Mouse (Mus musculus) heart, postnatal 0 days (tissue): ENCODE results near the gene Mob3b. TPM values are rescaled to one million over a fixed set of nuclear protein-coding genes. Genes with fewer than 3 reads are reported as not detected.
A peak's percentile ranks its signal among the peaks of the same experiment; 100 is the strongest.

ENCODE experiments used
- ATAC-seq: fragments of 200-750 bp; cut with Nextera tagmentation; 2 replicates; pipeline ENCODE4 v1.8.0; 2017; ENCODE audit warnings: low read depth, moderate number of reproducible peaks, moderate library complexity; ENCODE audit not compliant: insufficient read depth
- DNase-seq: peaks from one replicate; pipeline ENCODE4 v3.0.0-alpha.2; 2016; ENCODE audit warnings: low spot score
- H3K27ac ChIP-seq: fragments of 300-500 bp; sonication (generic); 2 replicates; pipeline ENCODE4 v1.5.1; 2014; ENCODE audit warnings: low read depth, mild to moderate bottlenecking
- H3K27me3 ChIP-seq: fragments of 300-500 bp; sonication (generic); 2 replicates; pipeline ENCODE4 v1.6.1; 2014; ENCODE audit warnings: low read length, mixed read lengths; ENCODE audit not compliant: control insufficient read depth, insufficient read depth
- H3K36me3 ChIP-seq: fragments of 300-500 bp; sonication (generic); replicated peaks from 2 replicates; pipeline ENCODE4 v1.6.1; 2014; ENCODE audit warnings: low read length, mixed read lengths; ENCODE audit not compliant: control insufficient read depth, insufficient read depth
- H3K4me1 ChIP-seq: fragments of 300-500 bp; sonication (generic); 2 replicates; pipeline ENCODE4 v1.6.1; 2014; ENCODE audit warnings: antibody characterized with exemption; ENCODE audit not compliant: control insufficient read depth, insufficient read depth
- H3K4me2 ChIP-seq: fragments of 300-500 bp; sonication (generic); 2 replicates; pipeline ENCODE4 v1.6.1; 2014; ENCODE audit warnings: low read depth, mild to moderate bottlenecking, low read length, moderate library complexity
- H3K4me3 ChIP-seq: fragments of 300-500 bp; sonication (generic); 2 replicates; pipeline ENCODE4 v1.5.1; 2014; ENCODE audit warnings: low read depth, low read length
- H3K9ac ChIP-seq: fragments of 300-500 bp; sonication (generic); replicated peaks from 2 replicates; pipeline ENCODE4 v1.6.1; 2014; ENCODE audit warnings: low read depth, low read length, mixed read lengths
- H3K9me3 ChIP-seq: fragments of 300-500 bp; sonication (generic); replicated peaks from 2 replicates; pipeline ENCODE4 v1.6.1; 2016; ENCODE audit warnings: low read length; ENCODE audit not compliant: control insufficient read depth
- CTCF ChIP-seq: IDR thresholded peaks from 2 replicates; pipeline ENCODE4 v1.5.1; 2016; ENCODE audit warnings: antibody characterized with exemption, control low read depth, low read depth
- EP300 ChIP-seq: IDR thresholded peaks from 2 replicates; pipeline ENCODE4 v1.6.1; 2016; ENCODE audit warnings: antibody characterized with exemption, low read depth
- WGBS: fragments of 180-500 bp; shearing (Covaris S2); extraction: QIAGEN DNeasy Blood & Tissue Kit; methylation state at CpG from one replicate; pipeline ENCODE4 v1.1.7; 2014; 5-methylcytosine and 5-hydroxymethylcytosine counted together
- polyA plus RNA-seq: library from polyadenylated mRNA; unstranded; fragments of >200 nt; fragmentation: Nextera tagmentation; extraction: Ambion mirVana; gene quantifications from 2 replicates; pipeline ENCODE4 v1.2.1, GENCODE M21; 2015
- total RNA-seq: library from RNA; depleted of rRNA; stranded (reverse); fragments of >200 nt; gene quantifications from 2 replicates; pipeline ENCODE4 v1.2.3, GENCODE M21; 2014; ENCODE audit warnings: low replicate concordance

Mob3b gene
- total and polyA plus RNA-seq, 2 experiments from 2014 or later = 1.0 to 2.0 TPM

DNA sequence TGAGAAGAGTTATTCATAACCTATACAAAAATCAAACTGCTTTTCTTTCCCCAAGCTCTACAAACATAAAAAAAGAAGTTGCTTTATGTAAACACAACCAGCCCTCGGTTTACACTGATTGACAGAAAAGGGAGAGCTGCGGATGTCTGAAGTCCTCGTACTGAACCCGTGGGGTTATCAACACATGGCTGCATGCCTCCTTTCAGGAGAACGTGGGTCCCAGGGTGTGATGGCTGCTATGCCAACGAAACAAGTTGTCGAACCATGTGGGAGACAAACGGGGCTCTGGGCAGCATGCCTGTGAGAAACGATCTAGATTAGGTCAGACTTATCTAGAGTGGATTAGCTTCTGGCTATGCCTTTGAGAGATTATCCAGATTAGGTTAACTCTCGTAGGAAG, 192.4 kb downstream of the Mob3b start:
- H3K9ac ChIP-seq = no peak overlapping the region
- ATAC-seq (no peak), DNase-seq (no peak)
- TF ChIP-seq EP300 = no peak
- no peak for TF ChIP-seq CTCF
- H3K27ac ChIP-seq = no peak overlapping the region
- no peaks in the 10 kb centered on the region; the same call in 1 of the 2 replicates for H3K4me1 ChIP-seq
- no peak overlapping the region for H3K4me2 ChIP-seq
- H3K4me3 ChIP-seq = no peak overlapping the region
- H3K27me3 ChIP-seq = no peaks in the 10 kb centered on the region
- H3K36me3 ChIP-seq = no peaks in the 10 kb centered on the region
- WGBS = 30% methylated on average over 10 of the region's 10 CpGs
- no peaks in the 10 kb centered on the region for H3K9me3 ChIP-seq

DNA sequence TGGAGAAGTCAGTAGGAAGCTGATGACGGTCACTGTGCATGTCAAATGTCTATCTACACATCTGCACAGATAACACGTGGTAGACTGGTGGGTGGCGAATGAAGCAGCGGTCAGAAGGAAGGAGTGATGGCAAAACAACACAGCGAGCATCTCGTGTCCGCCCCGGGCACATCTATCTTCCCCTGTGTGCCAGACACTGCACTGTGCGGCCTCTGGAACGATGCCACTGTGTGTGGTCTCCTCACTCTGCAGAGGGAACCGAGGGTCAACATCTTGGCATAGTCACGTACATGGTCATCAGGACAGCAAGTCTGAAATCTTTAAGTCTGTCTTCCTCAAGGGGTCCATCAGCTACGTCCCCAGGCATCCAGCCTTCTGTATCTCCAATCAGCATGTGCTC, 193.3 kb downstream of the Mob3b start:
- Histone ChIP-seq H3K9me3 (no peaks in the 10 kb centered on the region), H3K4me1 (no peaks in the 10 kb centered on the region; the same call in 1 of the 2 replicates), H3K4me2 (no peak overlapping the region), H3K9ac (no peak overlapping the region), H3K36me3 (no peaks in the 10 kb centered on the region), H3K27ac (no peak overlapping the region), H3K4me3 (no peak overlapping the region), H3K27me3 (no peaks in the 10 kb centered on the region)
- WGBS = 74% methylated on average over 13 of the region's 13 CpGs
- no peak for DNase-seq
- TF ChIP-seq EP300 = no peak
- TF ChIP-seq CTCF = no peak
- ATAC-seq = no peak

DNA sequence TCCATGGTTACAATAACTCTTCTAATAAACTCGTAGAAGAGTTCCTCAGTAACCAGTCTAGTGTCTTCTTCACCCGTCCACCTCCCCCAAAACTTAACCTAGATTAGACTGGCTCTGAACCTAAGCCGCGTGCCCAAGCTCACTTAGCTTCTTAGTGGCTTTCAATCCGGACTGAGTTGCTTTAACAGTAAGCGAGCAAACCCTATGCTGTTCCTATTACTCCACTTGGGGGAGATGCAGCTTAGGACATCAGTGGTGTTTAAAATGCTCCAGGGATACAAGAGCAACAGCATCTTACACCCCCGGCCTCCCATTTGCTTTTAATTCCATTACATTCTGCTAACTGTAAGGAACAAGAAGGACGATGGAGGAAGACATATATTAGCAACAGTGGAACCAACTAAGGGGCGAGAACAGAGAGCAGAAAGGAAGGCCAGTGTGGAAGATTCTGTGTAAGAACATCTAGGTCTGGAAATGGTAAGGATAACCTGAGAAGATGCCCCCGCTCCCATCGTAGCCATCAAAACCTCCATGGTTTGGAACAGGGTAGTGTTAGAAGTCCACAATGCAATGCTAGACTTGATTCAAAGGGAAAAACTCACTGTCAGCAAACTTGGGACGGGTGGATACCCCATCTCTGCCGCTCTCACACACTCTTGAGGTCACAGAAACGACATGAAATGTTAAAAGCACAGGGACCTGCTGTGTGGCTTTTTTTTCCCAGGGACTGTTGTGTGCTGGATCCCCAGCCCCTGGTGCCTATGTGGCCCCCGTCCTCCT, 196.3 kb downstream of the Mob3b start:
- peak; percentile 64 for ATAC-seq
- H3K36me3 ChIP-seq = no peaks in the 10 kb centered on the region
- no peaks in the 10 kb centered on the region for H3K27me3 ChIP-seq
- H3K27ac ChIP-seq = no peak overlapping the region
- no peaks in the 10 kb centered on the region for H3K9me3 ChIP-seq
- no peak overlapping the region for H3K4me3 ChIP-seq
- no peaks in the 10 kb centered on the region; the same call in 1 of the 2 replicates for H3K4me1 ChIP-seq
- WGBS = 63% methylated on average over 15 of the region's 15 CpGs
- H3K4me2 ChIP-seq = no peak overlapping the region
- peak; percentile 46 for DNase-seq
- TF ChIP-seq CTCF (peak; percentile 76), EP300 (no peak)
- H3K9ac ChIP-seq = no peak overlapping the region

DNA sequence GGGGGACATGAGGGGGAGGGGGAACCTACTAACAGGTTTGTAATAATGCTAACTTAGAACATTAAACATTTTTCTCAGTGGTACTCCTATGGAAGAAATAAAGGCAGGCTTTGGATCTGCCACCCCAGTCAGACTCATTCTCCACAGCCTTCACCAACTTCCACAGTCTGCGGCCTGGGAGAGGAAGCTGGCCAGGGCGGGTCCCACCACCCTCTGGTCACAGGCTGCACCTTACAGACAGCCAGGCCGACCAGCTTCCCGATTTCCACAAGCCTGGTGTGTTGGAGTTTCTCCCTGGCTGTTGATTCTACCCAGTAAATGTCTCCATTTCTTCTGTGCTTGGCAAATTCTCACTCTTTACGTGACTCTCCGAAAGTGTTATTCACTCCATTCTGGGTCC, 197.8 kb downstream of the Mob3b start:
- Histone ChIP-seq H3K4me2 (no peak overlapping the region), H3K4me3 (no peak overlapping the region), H3K27ac (no peak overlapping the region), H3K4me1 (no peaks in the 10 kb centered on the region; the same call in 1 of the 2 replicates), H3K9ac (no peak overlapping the region), H3K27me3 (no peaks in the 10 kb centered on the region), H3K36me3 (no peaks in the 10 kb centered on the region), H3K9me3 (no peaks in the 10 kb centered on the region)
- DNase-seq (no peak), ATAC-seq (no peak)
- WGBS = 80% methylated on average over 6 of the region's 6 CpGs
- TF ChIP-seq CTCF = no peak
- no peak for TF ChIP-seq EP300

DNA sequence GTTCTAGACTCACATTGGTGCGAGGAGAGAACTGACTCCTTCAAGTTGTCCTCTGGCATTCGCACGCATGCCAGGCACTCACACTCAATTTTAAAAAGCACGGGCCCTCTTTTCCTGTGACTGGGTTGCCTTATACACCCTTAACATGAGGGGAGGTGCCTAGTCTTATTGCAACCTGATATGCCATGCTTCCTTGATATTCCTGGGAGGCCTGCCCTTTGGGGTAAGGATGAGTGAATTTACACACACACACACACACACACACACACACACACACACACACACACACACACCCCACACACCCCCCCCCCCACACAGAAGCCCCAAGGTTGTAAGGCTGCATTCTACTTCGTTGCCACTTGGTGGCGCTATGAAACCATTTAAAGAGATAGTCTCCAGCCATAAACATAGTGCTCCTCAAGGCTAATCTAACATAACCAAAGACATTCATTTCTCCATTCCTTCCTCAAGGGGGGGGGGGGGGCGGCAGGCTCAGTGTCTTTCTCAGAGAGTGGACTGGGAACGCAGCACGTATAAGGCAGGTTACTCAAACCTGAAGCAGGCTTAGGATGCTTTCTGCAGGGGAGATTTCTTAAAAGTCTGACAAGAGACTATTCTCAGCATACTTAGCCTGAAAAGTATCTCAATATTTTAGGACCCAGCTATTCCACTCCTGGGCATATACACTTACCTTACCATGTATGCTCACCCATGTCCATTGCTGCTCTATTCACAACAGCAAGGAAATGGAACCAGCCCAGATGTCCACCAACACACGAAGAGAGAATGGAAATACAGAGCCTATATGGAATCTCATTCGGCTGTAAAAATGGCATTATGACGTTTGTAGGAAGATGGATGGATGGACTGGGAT, 198.9 kb downstream of the Mob3b start:
- Histone ChIP-seq H3K9ac (no peak overlapping the region), H3K4me2 (no peak overlapping the region), H3K4me3 (no peak overlapping the region), H3K27ac (no peak overlapping the region), H3K27me3 (no peaks in the 10 kb centered on the region), H3K36me3 (no peaks in the 10 kb centered on the region), H3K4me1 (no peaks in the 10 kb centered on the region), H3K9me3 (no peaks in the 10 kb centered on the region)
- DNase-seq (peak; percentile 67), ATAC-seq (peak; percentile 58)
- WGBS = 40% methylated on average over 12 of the region's 12 CpGs
- TF ChIP-seq EP300 (no peak), CTCF (peak; percentile 74)
